Mouse (Mus musculus) right cerebral cortex, adult 2 months (tissue): ENCODE measurements at regions not wholly inside any gene's neighbourhood (a gene's known extent, or its start where the extent isn't known, plus 50 kb on each side); places are given as distances from the start of the nearest gene placed in this dataset.
A peak's percentile ranks its signal among the peaks of the same experiment; 100 is the strongest.

Experiments
- DNase-seq, 2 experiments: peaks; one replicate each; pipeline ENCODE4 v3.0.0; 2021 to 2022; ENCODE audit warnings: low spot score in 2 of 2

DNA sequence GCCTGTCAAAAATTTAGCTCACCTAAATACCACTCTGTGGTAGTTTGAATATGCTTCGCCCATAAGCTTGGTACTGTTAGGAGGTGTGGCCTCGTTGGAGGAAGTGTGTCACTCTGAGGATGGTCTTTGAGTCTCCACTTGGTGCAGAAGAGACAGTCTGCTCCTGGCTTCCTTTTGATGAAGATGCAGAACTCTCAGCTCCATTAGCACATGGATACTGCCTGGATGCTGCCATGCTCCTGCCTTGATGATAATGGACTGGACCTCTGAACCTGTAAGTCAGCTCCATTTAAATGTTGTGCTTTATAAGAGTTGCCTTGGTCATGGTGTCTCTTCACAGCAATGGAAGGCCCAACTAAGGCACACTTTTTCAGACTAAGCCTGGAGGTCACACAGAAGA is 56.9 kb upstream of the Pik3r1 start:
- no peak for DNase-seq

DNA sequence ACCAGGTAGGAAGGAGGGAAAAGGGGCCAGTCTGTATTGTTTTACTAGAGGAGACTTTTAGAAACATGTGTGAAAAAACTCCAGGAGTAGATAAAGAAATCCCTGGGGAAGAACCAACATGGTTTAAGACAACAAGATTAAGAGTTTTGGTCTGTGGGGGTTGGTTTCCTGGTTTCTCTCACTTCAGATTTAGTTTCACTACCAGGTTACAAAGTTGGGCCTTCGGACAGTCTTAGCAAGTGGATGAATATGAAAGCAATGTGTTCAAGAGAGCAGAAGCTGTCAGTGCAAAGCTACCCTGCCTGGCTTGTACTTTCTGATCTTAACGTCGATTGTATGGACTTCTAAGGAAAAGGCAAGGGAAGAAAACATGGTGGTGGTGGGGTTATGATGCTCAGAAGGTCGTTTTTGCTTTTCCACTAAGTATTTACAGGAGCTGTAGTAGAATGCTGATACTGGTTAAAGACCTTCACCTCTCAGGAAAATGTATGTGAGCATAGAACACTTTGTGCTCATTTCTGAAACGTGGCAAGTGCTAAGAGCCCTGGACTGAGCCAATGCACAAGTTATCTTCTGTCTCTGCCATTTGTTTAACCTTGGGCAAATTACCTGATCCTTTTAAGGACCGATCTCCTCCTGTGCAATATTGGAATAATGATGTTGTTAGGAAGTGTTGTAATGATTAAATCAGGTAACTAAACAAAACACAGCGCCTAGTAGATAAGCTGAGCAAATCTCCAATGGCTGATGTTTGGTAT is 64.0 kb upstream of the Pik3r1 start:
- no peak for DNase-seq

- no peak for DNase-seq
Measured at GRCm38 (mm10) chr13:101834546-101834945, 66.5 kb upstream of the Pik3r1 start.

- DNase-seq: no peak
Measured at GRCm38 (mm10) chr13:101836992-101837391, 69.0 kb upstream of the Pik3r1 start.

DNA sequence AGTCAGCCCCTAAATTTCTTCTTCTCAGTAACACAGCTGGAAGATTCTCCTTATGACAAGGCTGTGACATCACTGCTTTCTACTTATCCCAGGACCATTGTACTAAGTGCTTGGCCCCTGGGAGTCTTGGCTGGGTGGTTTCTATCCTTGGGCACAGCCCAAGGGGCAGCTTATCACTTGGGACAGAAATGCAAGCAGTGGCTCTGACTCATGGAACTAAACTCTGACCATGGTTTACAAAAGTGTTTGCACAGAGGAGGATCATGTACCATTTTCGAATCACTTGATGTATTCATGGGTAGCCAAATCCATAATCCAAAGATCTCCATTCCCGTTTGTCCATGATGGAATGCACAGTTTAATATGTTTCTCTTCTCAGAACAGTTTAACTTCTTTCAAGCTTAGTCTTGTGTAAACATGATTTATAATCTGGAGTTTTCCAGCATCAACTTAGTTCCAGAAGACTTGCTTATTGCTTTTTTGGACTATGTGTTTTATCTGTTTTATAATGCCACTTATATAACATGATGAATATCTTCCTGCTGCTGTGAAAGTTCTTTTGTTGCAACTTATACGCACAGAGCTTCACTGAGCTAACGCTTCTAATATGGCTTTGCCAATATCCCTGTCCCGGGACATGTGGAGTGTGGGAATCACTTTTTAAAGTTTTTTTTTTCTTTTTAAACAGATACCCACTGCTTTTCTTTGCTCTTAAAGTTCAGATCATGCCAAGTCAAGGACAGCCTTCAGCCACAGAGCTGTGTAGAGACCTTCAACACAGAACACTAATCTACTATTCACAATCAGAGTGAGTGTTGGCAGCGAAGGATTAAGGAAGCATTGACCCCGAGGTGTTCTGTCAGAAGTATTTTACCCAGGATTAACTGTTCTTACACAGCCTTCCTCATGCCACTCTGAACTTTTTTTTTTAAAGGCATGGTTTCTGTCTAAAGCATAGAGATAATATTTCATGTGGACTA is 76.7 kb upstream of the Pik3r1 start:
- DNase-seq: no peak

GRCm38 (mm10) chr13:101846016-101846415 is 78.0 kb upstream of the Pik3r1 start:
- DNase-seq: no peak

- no peak for DNase-seq
Measured at GRCm38 (mm10) chr13:101847879-101848600, 80.0 kb upstream of the Pik3r1 start.

DNA sequence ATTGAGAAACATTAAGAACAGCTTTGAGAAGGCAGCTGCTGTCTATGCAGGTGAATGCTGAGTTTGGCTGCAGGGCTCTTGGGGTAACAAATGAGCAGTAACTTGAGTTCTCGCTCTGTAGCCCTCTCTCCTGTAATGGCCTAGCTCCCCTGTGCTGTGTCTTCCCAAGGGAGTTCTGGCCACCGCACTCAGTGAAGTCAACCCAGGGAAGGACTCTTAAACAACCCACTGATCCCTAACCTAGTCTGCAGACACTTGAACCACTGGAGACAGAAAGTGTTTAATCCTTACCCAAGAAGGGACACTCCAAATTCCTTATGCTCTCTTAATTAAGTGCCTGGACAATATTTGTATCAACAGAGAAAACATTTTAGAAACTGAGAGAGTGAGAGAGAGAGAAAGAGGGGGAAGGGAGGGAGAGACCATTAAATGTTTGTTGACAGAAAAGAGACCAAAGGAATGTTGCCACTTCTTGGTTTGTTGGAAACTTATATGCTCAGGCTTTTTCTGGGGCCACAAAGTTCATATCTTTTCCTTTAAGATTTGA is 80.7 kb upstream of the Pik3r1 start:
- no peak for DNase-seq

DNA sequence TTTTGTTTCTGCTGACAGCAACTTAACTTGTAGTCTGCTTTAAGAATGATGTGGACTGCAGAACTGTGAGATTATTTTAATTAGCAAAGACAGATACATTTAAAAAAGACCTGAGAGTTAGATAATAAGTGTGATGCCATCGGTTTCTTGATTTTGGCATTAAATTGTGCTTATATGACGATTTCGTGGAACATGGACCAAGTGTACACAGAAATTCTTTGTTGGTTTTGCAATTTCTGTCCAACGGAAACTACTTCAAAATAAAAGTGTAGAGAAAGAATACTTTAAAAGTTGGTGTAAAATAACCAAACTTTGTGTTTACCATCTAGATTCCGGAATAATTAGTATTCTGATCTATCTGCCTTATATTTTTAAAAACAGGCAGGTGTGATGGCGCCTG is 81.4 kb upstream of the Pik3r1 start:
- DNase-seq: no peak

DNA sequence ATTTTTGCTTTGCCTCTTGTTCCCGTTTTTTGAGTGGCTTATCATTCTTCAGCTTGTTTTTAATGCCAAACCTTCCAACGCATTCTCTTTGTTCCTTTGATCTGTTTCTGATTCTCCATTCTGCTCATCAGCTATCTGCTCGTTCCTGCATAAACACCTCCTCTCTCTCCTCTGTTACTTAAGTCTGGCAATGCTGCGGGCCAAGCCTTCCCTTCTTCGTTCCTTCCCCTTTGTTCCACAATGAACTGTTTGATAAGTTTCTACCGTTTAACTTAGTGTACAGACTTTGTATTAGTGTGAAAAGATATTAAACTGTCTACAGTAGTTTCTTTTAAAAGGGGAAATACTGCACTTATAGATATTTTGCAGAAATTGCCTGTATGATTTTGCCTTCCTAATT is 83.3 kb upstream of the Pik3r1 start:
- no peak for DNase-seq

- no peak for DNase-seq
Measured at GRCm38 (mm10) chr13:101852960-101853359, 84.9 kb upstream of the Pik3r1 start.

- peak; percentile 4 to 29 for DNase-seq
Measured at GRCm38 (mm10) chr13:101855141-101855540, 87.1 kb upstream of the Pik3r1 start.

- no peak for DNase-seq
Measured at GRCm38 (mm10) chr13:101860704-101861103, 92.7 kb upstream of the Pik3r1 start.

DNA sequence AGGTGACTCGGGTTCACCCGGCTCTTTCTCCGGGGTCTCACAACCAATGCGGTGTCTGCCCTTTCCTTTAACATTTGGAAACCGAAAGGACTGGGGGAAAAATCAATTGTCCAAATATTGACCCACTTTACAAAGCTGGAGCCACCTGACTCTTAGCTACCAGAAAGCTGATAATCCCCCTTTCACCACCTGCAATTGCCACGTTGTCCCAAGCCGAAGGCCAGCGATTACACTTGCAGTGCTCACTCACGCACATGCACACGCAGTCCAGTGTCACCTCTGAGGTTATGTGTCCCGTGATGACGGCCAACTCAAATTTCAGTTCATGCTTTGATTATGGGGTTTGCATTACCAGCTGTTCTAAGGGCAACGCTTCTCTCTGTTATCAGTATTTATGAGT is 94.0 kb upstream of the Pik3r1 start:
- DNase-seq: no peak

GRCm38 (mm10) chr13:101863015-101863414 is 95.0 kb upstream of the Pik3r1 start:
- no peak for DNase-seq

DNA sequence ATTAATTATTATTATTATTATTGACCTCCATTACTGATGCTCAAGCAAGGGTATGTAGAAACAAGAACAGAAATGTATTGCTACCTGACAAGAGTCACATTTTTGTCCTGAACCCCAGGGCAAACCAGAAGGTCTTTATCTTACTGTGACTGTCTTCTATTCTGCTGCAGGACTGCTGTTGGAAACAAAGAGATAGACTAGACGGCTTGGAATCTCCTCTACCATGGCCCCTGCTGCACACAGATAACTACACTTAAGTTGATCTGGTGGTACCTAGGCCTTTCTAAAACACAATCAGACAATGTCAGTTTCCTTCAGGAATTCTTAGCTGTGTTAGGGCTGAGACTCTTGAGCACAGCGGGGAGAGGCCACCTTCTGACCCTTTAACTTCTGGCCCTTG is 95.6 kb upstream of the Pik3r1 start:
- no peak for DNase-seq

- no peak for DNase-seq
Measured at GRCm38 (mm10) chr13:101866843-101867242, 98.8 kb upstream of the Pik3r1 start.

DNA sequence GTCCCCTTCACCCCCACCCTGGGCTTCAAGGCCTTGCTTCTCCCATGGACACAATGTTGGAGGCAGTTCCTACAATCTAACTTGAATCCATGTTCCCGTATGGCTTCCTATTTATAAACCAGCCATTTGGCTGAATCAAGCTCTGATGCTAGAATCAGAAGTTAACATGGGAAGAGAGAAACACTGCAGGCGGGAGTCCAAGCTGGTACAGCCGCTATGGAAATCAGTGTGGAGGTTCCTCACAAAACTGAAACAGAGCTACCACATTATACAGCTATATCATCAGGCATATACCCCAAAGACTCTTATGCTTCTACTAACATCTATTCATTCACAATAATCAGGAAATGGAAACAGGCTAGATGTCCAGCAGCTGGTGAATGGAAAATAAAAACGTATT is 106.7 kb upstream of the Pik3r1 start:
- peak; percentile 7 to 29 for DNase-seq

- no peak for DNase-seq
Measured at GRCm38 (mm10) chr13:101876069-101876468, 108.1 kb upstream of the Pik3r1 start.

GRCm38 (mm10) chr13:101876601-101877000 is 108.6 kb upstream of the Pik3r1 start:
- no peak for DNase-seq

DNA sequence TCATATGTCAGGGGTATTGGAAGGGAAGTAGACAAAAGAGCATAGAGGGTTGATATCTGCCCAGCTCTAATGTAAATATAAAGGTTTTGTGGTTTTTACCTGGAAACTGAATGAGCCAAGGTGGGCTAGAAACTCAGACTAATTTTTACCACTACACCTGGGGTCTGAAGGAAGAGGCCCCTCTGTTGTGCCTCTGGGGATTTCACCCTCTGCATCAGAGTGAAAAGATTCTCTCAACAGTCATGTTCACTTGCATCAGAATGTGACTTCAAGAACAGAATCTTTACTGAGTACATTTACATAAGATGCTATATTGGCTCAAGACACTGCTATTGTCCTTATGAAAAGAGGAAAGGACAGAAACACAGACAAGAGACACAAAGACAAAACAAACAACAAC is 110.2 kb upstream of the Pik3r1 start:
- DNase-seq: no peak

DNA sequence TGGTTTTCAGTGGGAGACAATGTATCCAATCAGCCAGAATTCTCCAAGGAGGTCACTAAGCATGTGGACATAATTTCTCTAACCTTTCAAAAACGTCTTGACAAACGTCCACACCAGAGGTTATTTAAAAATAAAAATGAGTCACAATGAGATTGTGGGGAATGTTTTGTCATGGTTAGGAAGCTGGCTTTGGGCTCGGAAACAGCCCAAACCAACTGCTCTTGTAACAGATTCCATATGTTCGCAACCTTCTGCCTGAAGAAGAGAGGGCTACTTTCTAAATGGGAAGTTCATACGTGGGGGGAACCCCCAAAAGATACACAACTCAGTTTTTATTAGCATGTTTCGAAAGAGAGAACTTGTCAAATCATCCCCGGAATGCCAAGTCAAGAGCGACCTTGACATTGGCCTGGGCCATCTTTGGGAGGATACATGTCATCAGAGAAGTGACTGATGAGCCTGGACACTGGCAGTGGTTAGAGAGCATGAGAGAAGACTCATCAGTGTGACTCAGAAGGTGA is 111.6 kb upstream of the Pik3r1 start:
- no peak for DNase-seq
